Mouse (Mus musculus): ENCODE measurements around the gene Hoxa3. TPM values are rescaled to one million over a fixed set of nuclear protein-coding genes. Genes with fewer than 3 reads are reported as not detected.

Gene Hoxa3
- polyA plus RNA-seq, 1 experiment from 2014 or later = 0.86 TPM

GRCm38 (mm10) chr6:52191860-52192550 lies 21.1 kb downstream of the Hoxa3 start:
- H3K4me1 ChIP-seq (ENCODE audit: control insufficient read depth in 2 of 2, insufficient read depth in 2 of 2, low read length in 2 of 2) = peaks cover 5 to 7% of the 10 kb centered on the region in 2 experiments; a peak in 3 of 4 replicates
- WGBS = 2% methylated on average over 43 of the region's 55 CpGs
- H3K27me3 ChIP-seq (ENCODE audit: control insufficient read depth, insufficient read depth, low read length) = peaks cover 99% of the 10 kb centered on the region
- peak overlapping the region; percentile 48 to 60 for H3K4me3 ChIP-seq (ENCODE audit: control insufficient read depth in 1 of 2, insufficient read depth in 1 of 2, low read depth in 1 of 2, low read length in 2 of 2)
- H3K27ac ChIP-seq (replicated peaks in 1 of 2; ENCODE audit: control insufficient read depth in 1 of 2, insufficient read depth in 1 of 2, low read depth in 2 of 2, low read length in 2 of 2) = no peak overlapping the region
- peak overlapping the region; percentile 75 for H3K4me2 ChIP-seq (ENCODE audit: low read length)
- peak overlapping the region; percentile 31 for H3K9ac ChIP-seq (ENCODE audit: low read length)
- no peaks in the 10 kb centered on the region for H3K36me3 ChIP-seq (ENCODE audit: control insufficient read depth, insufficient read depth, low read length)
- H3K9me3 ChIP-seq (ENCODE audit: control insufficient read depth, low read length) = no peaks in the 10 kb centered on the region
- no peak for ATAC-seq (ENCODE audit: insufficient number of reproducible peaks, insufficient read depth, low FRiP score, low read depth)

DNA sequence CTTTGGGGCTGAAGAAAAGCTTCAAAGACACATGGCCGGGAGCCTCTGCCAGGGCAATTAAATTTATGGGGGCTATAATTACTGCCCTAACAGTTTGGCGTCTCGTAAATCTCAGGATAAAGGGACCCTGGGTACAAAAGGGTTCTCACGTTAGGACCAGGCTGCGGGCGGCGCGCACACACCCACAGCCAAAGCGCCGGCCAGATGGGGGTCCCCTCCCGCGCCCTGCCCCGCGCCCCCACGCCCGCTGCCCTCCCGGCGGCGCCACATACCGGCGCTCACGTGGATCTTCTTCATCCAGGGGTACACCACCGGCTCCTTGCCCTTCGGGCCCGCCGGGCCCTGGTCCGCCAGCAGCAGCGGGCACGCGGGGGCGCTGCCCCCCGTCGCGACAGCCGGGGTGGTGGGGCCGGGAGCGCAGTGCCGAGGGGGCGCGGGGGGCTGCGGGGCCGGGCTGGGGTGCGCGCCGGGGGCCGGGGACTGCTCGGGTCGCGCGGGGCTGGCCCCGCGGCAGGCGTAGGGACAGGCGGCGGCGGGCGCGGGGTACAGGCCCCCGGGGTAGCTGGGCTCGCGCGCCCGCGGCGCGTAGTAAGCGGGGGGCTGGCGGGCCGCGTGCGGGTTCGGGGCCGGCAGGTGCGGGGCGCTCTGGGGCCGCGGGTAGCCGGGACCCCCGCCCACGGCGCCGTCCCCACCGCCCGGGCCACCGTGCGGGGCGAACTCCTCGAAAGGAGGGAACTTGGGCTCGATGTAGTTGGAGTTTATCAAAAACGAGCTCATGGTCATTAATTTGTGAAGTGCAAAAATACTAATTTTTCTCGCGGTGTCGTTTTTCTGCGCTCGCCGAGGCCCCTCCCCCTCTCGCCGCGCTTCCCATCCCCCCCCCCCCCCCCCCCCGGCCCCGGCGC lies 22.0 kb downstream of the Hoxa3 start, which contains the start of gene Hoxa4:
Hoxa4 (minus strand) TSS at position 848 of the 905 bp plus-strand sequence.
- Histone ChIP-seq H3K4me1 (ENCODE audit: control insufficient read depth in 2 of 2, insufficient read depth in 2 of 2, low read length in 2 of 2) (peaks cover 5 to 7% of the 10 kb centered on the region in 2 experiments; a peak in 3 of 4 replicates), H3K9me3 (ENCODE audit: control insufficient read depth, low read length) (no peaks in the 10 kb centered on the region), H3K27me3 (ENCODE audit: control insufficient read depth, insufficient read depth, low read length) (peaks cover 99% of the 10 kb centered on the region), H3K36me3 (ENCODE audit: control insufficient read depth, insufficient read depth, low read length) (no peaks in the 10 kb centered on the region), H3K9ac (ENCODE audit: low read length) (peak within 1 kb of the TSS; percentile 31), H3K4me2 (ENCODE audit: low read length) (peak within 1 kb of the TSS; percentile 75), H3K4me3 (ENCODE audit: control insufficient read depth in 1 of 2, insufficient read depth in 1 of 2, low read depth in 1 of 2, low read length in 2 of 2) (peak within 1 kb of the TSS; percentile 48 to 60), H3K27ac (replicated peaks in 1 of 2; ENCODE audit: control insufficient read depth in 1 of 2, insufficient read depth in 1 of 2, low read depth in 2 of 2, low read length in 2 of 2) (no peak within 1 kb of the TSS)
- no peak for ATAC-seq (ENCODE audit: insufficient number of reproducible peaks, insufficient read depth, low FRiP score, low read depth)
- WGBS = 3% methylated on average over 72 of the region's 102 CpGs

DNA sequence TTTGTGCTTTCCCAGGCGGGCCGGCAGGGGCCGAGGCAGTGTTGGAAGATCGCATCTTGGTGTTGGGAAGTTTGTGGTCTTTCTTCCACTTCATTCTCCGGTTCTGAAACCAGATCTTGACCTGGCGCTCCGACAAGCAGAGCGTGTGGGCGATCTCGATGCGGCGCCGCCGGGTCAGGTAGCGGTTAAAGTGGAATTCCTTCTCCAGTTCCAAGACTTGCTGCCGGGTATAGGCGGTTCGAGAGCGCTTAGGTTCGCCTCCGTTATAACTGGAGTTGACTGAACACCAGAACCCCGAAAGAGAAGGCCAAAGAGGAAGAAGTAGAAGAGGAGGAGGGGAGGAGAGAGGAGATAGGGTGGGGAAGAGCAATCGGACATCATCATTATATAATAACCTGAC lies 22.7 kb downstream of the Hoxa3 start:
- 2% methylated on average over 23 of the region's 23 CpGs for WGBS
- H3K36me3 ChIP-seq (ENCODE audit: control insufficient read depth, insufficient read depth, low read length) = no peaks in the 10 kb centered on the region
- H3K9me3 ChIP-seq (ENCODE audit: control insufficient read depth, low read length) = no peaks in the 10 kb centered on the region
- H3K9ac ChIP-seq (ENCODE audit: low read length) = 0 out of 2 replicates have a peak overlapping the region, but pooled peaks have one; percentile 22
- peaks cover 5 to 7% of the 10 kb centered on the region in 2 experiments; a peak in 3 of 4 replicates for H3K4me1 ChIP-seq (ENCODE audit: control insufficient read depth in 2 of 2, insufficient read depth in 2 of 2, low read length in 2 of 2)
- no peak for ATAC-seq (ENCODE audit: insufficient number of reproducible peaks, insufficient read depth, low FRiP score, low read depth)
- H3K4me3 ChIP-seq (ENCODE audit: control insufficient read depth in 1 of 2, insufficient read depth in 1 of 2, low read depth in 1 of 2, low read length in 2 of 2) = peak overlapping the region in 1 of 2 experiments; percentile 48; a peak in 1 of 4 replicates
- H3K27me3 ChIP-seq (ENCODE audit: control insufficient read depth, insufficient read depth, low read length) = peaks cover 99% of the 10 kb centered on the region
- no peak overlapping the region for H3K27ac ChIP-seq (replicated peaks in 1 of 2; ENCODE audit: control insufficient read depth in 1 of 2, insufficient read depth in 1 of 2, low read depth in 2 of 2, low read length in 2 of 2)
- H3K4me2 ChIP-seq (ENCODE audit: low read length) = peak overlapping the region; percentile 75; the same call in 1 of the 2 replicates

GRCm38 (mm10) chr6:52189909-52190308 lies 23.2 kb downstream of the Hoxa3 start:
- Histone ChIP-seq H3K4me2 (ENCODE audit: low read length) (no peak overlapping the region), H3K9me3 (ENCODE audit: control insufficient read depth, low read length) (no peaks in the 10 kb centered on the region), H3K27me3 (ENCODE audit: control insufficient read depth, insufficient read depth, low read length) (peaks cover 99% of the 10 kb centered on the region), H3K4me1 (ENCODE audit: control insufficient read depth in 2 of 2, insufficient read depth in 2 of 2, low read length in 2 of 2) (peaks cover 5 to 7% of the 10 kb centered on the region in 2 experiments; a peak in 3 of 4 replicates), H3K4me3 (ENCODE audit: control insufficient read depth in 1 of 2, insufficient read depth in 1 of 2, low read depth in 1 of 2, low read length in 2 of 2) (no peak overlapping the region), H3K9ac (ENCODE audit: low read length) (no peak overlapping the region), H3K27ac (replicated peaks in 1 of 2; ENCODE audit: control insufficient read depth in 1 of 2, insufficient read depth in 1 of 2, low read depth in 2 of 2, low read length in 2 of 2) (no peak overlapping the region), H3K36me3 (ENCODE audit: control insufficient read depth, insufficient read depth, low read length) (no peaks in the 10 kb centered on the region)
- 6% methylated on average over 8 of the region's 8 CpGs for WGBS
- ATAC-seq (ENCODE audit: insufficient number of reproducible peaks, insufficient read depth, low FRiP score, low read depth) = no peak

DNA sequence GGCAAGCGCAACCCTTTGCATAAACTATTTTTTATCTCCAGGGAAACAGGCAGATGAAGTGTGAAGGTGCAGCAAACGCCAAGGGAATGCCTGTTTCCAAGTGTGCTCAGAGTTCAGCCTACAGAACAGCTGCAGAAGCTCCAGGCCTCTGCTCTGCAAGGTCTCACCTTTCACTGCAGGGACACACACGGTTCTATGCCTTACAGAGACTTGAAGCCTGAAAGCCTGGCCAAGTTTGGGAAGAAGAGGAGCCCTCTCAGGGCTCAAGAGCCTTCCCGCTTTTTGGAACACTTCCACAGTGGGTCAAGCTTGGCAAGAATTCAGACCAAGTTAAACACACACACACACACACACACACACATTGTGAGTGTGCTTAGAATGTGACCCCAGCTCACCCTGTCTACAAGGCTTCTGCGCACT lies 24.0 kb downstream of the Hoxa3 start:
- Histone ChIP-seq H3K9me3 (ENCODE audit: control insufficient read depth, low read length) (no peaks in the 10 kb centered on the region), H3K4me1 (ENCODE audit: control insufficient read depth in 2 of 2, insufficient read depth in 2 of 2, low read length in 2 of 2) (peaks cover 5 to 7% of the 10 kb centered on the region in 2 experiments; a peak in 3 of 4 replicates), H3K27me3 (ENCODE audit: control insufficient read depth, insufficient read depth, low read length) (peaks cover 99% of the 10 kb centered on the region), H3K4me3 (ENCODE audit: control insufficient read depth in 1 of 2, insufficient read depth in 1 of 2, low read depth in 1 of 2, low read length in 2 of 2) (no peak overlapping the region), H3K27ac (replicated peaks in 1 of 2; ENCODE audit: control insufficient read depth in 1 of 2, insufficient read depth in 1 of 2, low read depth in 2 of 2, low read length in 2 of 2) (no peak overlapping the region), H3K36me3 (ENCODE audit: control insufficient read depth, insufficient read depth, low read length) (no peaks in the 10 kb centered on the region), H3K9ac (ENCODE audit: low read length) (no peak overlapping the region), H3K4me2 (ENCODE audit: low read length) (no peak overlapping the region)
- 14% methylated on average over 5 of the region's 5 CpGs for WGBS
- ATAC-seq (ENCODE audit: insufficient number of reproducible peaks, insufficient read depth, low FRiP score, low read depth) = no peak

DNA sequence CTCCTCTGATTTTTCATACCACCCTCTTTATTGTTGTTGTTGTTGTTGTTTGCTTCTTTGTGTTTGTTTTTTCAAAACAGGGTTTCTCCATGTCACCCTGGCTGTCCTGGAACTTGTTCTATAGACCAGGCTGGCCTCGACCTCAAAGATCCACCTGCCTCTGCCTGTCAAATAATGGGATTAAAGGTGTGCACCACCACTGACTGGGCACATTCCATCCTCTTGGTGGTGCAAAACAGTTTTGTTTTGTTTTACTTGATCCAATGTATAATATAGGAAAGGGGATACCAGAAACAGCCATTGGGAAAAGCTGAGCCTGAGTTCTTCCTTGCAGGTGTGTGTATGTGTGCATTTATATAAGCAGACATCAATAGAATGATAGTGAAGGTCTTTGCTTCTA lies 26.6 kb downstream of the Hoxa3 start:
- no peak overlapping the region for H3K9ac ChIP-seq (ENCODE audit: low read length)
- no peaks in the 10 kb centered on the region for H3K9me3 ChIP-seq (ENCODE audit: control insufficient read depth, low read length)
- H3K4me1 ChIP-seq (ENCODE audit: control insufficient read depth in 2 of 2, insufficient read depth in 2 of 2, low read length in 2 of 2) = no peaks in the 10 kb centered on the region; a peak in 1 of 4 replicates
- no peak for ATAC-seq (ENCODE audit: insufficient number of reproducible peaks, insufficient read depth, low FRiP score, low read depth)
- H3K4me3 ChIP-seq (ENCODE audit: control insufficient read depth in 1 of 2, insufficient read depth in 1 of 2, low read depth in 1 of 2, low read length in 2 of 2) = no peak overlapping the region
- 18% methylated on average over 1 of the region's 1 CpGs for WGBS
- H3K36me3 ChIP-seq (ENCODE audit: control insufficient read depth, insufficient read depth, low read length) = no peaks in the 10 kb centered on the region
- peaks cover 100% of the 10 kb centered on the region for H3K27me3 ChIP-seq (ENCODE audit: control insufficient read depth, insufficient read depth, low read length)
- no peak overlapping the region for H3K27ac ChIP-seq (replicated peaks in 1 of 2; ENCODE audit: control insufficient read depth in 1 of 2, insufficient read depth in 1 of 2, low read depth in 2 of 2, low read length in 2 of 2)
- H3K4me2 ChIP-seq (ENCODE audit: low read length) = no peak overlapping the region

DNA sequence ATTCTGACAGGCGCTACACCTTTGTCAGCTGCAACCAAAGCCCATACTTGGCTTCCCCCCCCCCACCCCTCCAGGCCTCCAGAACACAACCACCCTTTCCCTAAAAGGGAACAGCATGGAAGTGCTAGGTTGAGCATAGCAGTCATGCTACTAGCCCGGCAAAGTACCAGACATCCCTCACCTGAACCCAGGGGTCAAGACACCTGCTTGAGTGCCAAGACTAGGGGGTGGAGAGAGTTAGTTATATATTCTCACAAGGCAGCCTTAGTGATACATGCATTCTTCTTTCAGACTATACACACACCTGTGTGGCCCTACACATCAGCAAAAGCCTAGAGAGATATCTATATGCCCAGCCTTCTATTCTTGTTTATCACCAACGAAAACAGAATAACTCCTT lies 27.3 kb downstream of the Hoxa3 start:
- H3K27me3 ChIP-seq (ENCODE audit: control insufficient read depth, insufficient read depth, low read length) = peaks cover 100% of the 10 kb centered on the region
- H3K9me3 ChIP-seq (ENCODE audit: control insufficient read depth, low read length) = no peaks in the 10 kb centered on the region
- 11% methylated on average over 3 of the region's 3 CpGs for WGBS
- no peak for ATAC-seq (ENCODE audit: insufficient number of reproducible peaks, insufficient read depth, low FRiP score, low read depth)
- no peak overlapping the region for H3K9ac ChIP-seq (ENCODE audit: low read length)
- no peak overlapping the region for H3K4me2 ChIP-seq (ENCODE audit: low read length)
- no peak overlapping the region for H3K27ac ChIP-seq (replicated peaks in 1 of 2; ENCODE audit: control insufficient read depth in 1 of 2, insufficient read depth in 1 of 2, low read depth in 2 of 2, low read length in 2 of 2)
- H3K4me1 ChIP-seq (ENCODE audit: control insufficient read depth in 2 of 2, insufficient read depth in 2 of 2, low read length in 2 of 2) = no peaks in the 10 kb centered on the region
- no peaks in the 10 kb centered on the region for H3K36me3 ChIP-seq (ENCODE audit: control insufficient read depth, insufficient read depth, low read length)
- H3K4me3 ChIP-seq (ENCODE audit: control insufficient read depth in 1 of 2, insufficient read depth in 1 of 2, low read depth in 1 of 2, low read length in 2 of 2) = no peak overlapping the region
